Mouse (Mus musculus) kidney, embryonic 15.5 days (tissue): ENCODE results near the gene Gpr84. TPM values are rescaled to one million over a fixed set of nuclear protein-coding genes. Genes with fewer than 3 reads are reported as not detected.
"Not testable (repeated sequence)": the region's sequence is repeated elsewhere in the genome, so short reads cannot be mapped to it uniquely, and the experiment has no call there.

ENCODE experiments used
- ATAC-seq: fragments of 200-750 bp; cut with Nextera tagmentation; replicated peaks from 2 replicates; pipeline ENCODE4 v1.8.0; 2017; ENCODE audit warnings: moderate TSS enrichment; ENCODE audit not compliant: low FRiP score
- H3K27ac ChIP-seq: fragments of 300-500 bp; sonication (generic); 2 replicates; pipeline ENCODE4 v1.5.1; 2015; ENCODE audit warnings: mild to moderate bottlenecking, inconsistent platforms
- H3K27me3 ChIP-seq: fragments of 300-500 bp; sonication (generic); 2 replicates; pipeline ENCODE4 v1.6.1; 2015; ENCODE audit warnings: inconsistent platforms
- H3K36me3 ChIP-seq: fragments of 300-500 bp; sonication (generic); 2 replicates; pipeline ENCODE4 v1.6.1; 2015; ENCODE audit warnings: inconsistent platforms
- H3K4me1 ChIP-seq: fragments of 300-500 bp; sonication (generic); 2 replicates; pipeline ENCODE4 v1.6.1; 2015; ENCODE audit warnings: inconsistent platforms
- H3K4me2 ChIP-seq: fragments of 300-500 bp; sonication (generic); 2 replicates; pipeline ENCODE4 v1.6.1; 2015; ENCODE audit warnings: moderate library complexity, mild to moderate bottlenecking, inconsistent platforms
- H3K4me3 ChIP-seq: fragments of 300-500 bp; sonication (generic); replicated peaks from 2 replicates; pipeline ENCODE4 v1.5.1; 2015; ENCODE audit warnings: mild to moderate bottlenecking, inconsistent platforms
- H3K9ac ChIP-seq: fragments of 300-500 bp; sonication (generic); 2 replicates; pipeline ENCODE4 v1.6.1; 2015; ENCODE audit warnings: mild to moderate bottlenecking, inconsistent platforms
- H3K9me3 ChIP-seq: fragments of 300-500 bp; sonication (generic); replicated peaks from 2 replicates; pipeline ENCODE4 v1.6.1; 2016; ENCODE audit warnings: inconsistent platforms
- WGBS: fragments of 180-500 bp; shearing (Covaris S2); methylation state at CpG from one replicate; pipeline ENCODE4 v1.1.7; 2015; ENCODE audit warnings: mixed read lengths; 5-methylcytosine and 5-hydroxymethylcytosine counted together
- microRNA counts: library from miRNA; unstranded; fragments of <30 nt; microRNA quantifications from one replicate; lab custom pipeline; 2016
- microRNA-seq: library from miRNA; unstranded; fragments of <30 nt; microRNA quantifications from one replicate; pipeline ENCODE4, GENCODE M21; 2016
- polyA plus RNA-seq: library from polyadenylated mRNA; unstranded; fragments of >200 nt; fragmentation: Nextera tagmentation; extraction: Ambion mirVana; gene quantifications from 2 replicates; pipeline ENCODE4 v1.2.1, GENCODE M21; 2015

Gene Gpr84
- polyA plus RNA-seq, 1 experiment from 2014 or later = 0.42 TPM

DNA sequence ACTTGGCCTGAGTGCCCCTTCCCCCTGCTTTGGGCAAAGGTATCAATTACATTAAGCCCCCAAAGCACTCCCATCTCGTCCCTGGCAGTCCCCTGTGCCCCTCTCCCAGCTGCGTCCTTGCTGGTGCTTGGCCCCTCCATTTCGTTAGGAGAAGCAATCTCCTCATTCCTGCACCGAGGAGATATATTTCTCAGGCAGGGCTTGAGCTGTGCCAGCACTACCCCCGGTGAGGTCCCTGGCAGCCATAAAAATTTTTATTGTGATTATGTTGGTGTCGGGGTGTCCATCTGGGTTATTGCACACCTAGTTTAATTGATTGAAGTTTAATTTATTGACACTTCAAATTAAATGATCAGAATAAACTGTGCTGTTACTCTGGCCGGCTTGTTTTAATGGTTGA, 32.5 kb downstream of the Gpr84 start:
- H3K27me3 ChIP-seq = no peaks in the 10 kb centered on the region
- WGBS = 29% methylated on average over 7 of the region's 7 CpGs
- no peak overlapping the region for H3K9ac ChIP-seq
- H3K27ac ChIP-seq = 0 out of 2 replicates have a peak overlapping the region, but pooled peaks have one; percentile 19
- no peak for ATAC-seq
- peaks cover 38% of the 10 kb centered on the region for H3K4me1 ChIP-seq
- 0 out of 2 replicates have a peak, but pooled peaks cover 4% of the 10 kb centered on the region for H3K36me3 ChIP-seq
- no peak overlapping the region for H3K4me3 ChIP-seq
- no peak overlapping the region for H3K4me2 ChIP-seq
- H3K9me3 ChIP-seq = no peaks in the 10 kb centered on the region

DNA sequence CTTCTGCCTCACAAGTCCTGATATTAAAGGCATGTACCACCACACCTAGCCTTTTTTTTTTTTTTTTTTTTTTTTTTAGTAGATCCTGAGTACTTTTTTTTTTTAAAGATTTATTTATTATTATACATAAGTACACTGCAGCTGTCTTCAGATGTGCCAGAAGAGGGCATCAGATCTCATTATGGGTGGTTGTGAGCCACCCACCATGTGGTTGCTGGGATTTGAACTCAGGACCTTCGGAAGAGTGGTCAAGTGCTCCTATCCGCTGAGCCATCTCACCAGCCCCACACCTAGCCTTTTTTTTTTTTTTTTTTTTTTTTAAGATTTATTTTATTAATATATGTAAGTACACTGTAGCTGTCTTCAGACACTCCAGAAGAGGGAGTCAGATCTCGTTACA, 34.5 kb downstream of the Gpr84 start:
- not testable (repeated sequence) for H3K27me3 ChIP-seq, H3K4me2 ChIP-seq, H3K9me3 ChIP-seq, ATAC-seq, H3K4me3 ChIP-seq, H3K9ac ChIP-seq, H3K36me3 ChIP-seq, H3K27ac ChIP-seq
- H3K4me1 ChIP-seq = peaks cover 33% of the 10 kb centered on the region
- WGBS = 84% methylated on average over 3 of the region's 3 CpGs

DNA sequence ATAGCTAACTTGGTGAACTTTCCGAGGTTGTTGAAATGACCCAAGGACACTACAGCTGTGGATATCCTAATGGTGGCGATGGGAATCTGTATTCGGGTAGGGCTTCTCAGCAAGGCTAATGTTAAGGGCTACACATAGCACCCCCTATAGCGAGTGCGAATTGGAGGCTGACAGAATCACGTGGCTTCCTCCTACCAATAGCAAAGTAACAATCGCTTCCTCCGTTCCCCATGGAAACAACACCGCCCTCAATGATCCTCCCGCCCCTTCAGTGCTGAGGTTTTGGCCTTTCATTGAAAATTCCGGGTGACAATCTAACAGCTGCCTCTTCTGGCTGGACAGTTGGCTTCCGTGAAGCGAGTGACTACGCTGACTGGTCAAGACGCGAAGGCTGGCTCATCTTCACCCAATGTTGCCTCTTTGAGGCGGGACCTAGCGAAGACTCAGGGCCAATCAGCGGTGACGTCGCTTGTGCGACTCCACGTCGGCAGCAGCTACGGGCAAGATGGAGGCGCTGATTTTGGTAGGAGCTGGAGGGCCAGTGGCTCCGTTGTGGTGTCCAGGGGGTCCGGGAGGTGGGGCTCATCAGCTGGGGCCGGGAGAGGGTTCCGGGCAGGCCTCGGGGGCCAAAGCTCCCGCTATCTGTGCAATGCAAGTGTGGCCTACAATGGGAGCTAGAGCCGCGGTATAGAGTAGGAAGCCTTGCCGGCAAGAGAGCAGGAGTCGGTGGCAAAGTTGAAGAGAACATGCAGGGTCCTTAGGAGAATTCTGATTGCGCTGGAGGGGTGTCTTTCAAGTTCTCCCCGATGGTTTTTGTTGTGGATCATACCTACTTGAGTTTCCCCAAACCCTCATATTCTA, 37.8 kb downstream of the Gpr84 start, which contains the start of gene Copz1:
Copz1 (plus strand) TSS at position 296 of the 861 bp plus-strand sequence.
- Histone ChIP-seq H3K4me2 (peak within 1 kb of the TSS; percentile 65), H3K4me3 (peak within 1 kb of the TSS; percentile 95), H3K9me3 (no peaks in the 10 kb centered on the region), H3K4me1 (peaks cover 21% of the 10 kb centered on the region), H3K27me3 (no peaks in the 10 kb centered on the region), H3K27ac (peak within 1 kb of the TSS; percentile 78), H3K36me3 (no peaks in the 10 kb centered on the region), H3K9ac (peak within 1 kb of the TSS; percentile 85)
- whole genome bisulfite sequencing = under 1% methylated on average over 38 of the region's 38 CpGs
- ATAC-seq = peak; percentile 99

DNA sequence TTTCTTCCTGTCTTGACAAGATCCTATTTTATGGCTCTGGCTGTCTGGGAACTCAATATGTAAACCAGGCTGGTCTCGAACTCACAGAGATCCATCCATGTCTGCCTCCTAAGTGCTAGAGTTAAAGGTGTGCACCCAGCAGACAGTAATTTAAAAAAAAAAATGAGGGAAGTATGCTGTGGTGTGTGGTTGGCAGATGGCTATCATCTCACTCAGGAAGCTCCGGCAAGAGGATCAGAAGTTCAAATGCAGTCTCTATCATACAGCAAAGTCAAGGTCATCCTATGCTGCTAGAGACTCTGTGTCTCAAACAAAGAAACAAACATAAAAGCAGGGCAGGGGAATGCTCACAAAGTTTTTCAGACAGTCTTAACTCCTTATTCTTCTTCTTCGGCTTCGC, 41.5 kb downstream of the Gpr84 start:
- ATAC-seq = no peak
- no peaks in the 10 kb centered on the region for H3K36me3 ChIP-seq
- H3K9me3 ChIP-seq = no peaks in the 10 kb centered on the region
- no peak overlapping the region for H3K9ac ChIP-seq
- no peaks in the 10 kb centered on the region for H3K27me3 ChIP-seq
- no peak overlapping the region for H3K4me3 ChIP-seq
- peaks cover 9% of the 10 kb centered on the region for H3K4me1 ChIP-seq
- no peak overlapping the region for H3K27ac ChIP-seq
- WGBS = 82% methylated on average over 4 of the region's 4 CpGs
- no peak overlapping the region for H3K4me2 ChIP-seq

DNA sequence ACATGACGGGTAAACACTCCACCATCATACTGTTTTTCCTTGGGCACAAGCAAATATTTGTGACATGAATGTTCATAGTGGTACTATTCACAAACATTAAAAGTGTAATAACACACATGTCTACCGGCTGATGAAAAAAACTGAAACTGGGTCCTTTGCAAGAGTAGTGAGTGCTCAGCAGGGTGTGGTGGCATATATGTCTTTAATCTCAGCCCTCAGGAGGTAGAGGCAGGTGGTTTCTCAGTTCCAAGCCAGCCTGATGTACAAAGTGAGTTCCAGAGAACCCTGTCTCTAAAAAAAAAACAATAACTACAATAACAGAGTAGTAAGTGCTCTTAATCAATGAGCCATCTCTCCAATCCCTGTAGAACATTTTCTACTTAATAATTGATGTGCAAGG, 45.6 kb downstream of the Gpr84 start:
- H3K9me3 ChIP-seq = no peaks in the 10 kb centered on the region
- 86% methylated on average over 2 of the region's 2 CpGs for WGBS
- ATAC-seq = no peak

DNA sequence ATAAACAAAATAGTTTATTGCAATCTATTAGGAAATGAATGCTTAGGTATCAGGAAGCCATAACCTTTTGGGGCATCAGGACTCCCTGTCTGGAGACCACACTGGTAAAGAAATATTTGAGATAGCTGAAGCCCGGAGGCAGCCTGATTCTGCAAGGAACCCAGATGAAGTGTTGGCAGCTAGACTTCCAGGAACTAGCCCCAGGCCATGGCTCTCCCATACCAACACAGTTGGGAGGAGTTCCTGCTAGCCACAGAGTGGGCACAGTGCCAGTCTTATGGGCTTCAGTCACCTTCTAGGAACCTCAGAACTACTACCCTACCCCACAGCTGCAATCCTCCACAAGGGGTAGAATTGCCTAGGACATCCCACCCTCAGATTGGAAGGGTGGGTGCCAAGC, 50.4 kb downstream of the Gpr84 start:
- Histone ChIP-seq H3K36me3 (no peaks in the 10 kb centered on the region), H3K4me3 (no peak overlapping the region), H3K27me3 (no peaks in the 10 kb centered on the region), H3K9me3 (no peaks in the 10 kb centered on the region), H3K9ac (no peak overlapping the region), H3K4me2 (no peak overlapping the region), H3K4me1 (peaks cover 26% of the 10 kb centered on the region), H3K27ac (no peak overlapping the region)
- ATAC-seq = no peak
- 47% methylated on average over 1 of the region's 1 CpGs for WGBS

More for the DNA sequence above, 45.6 kb downstream of the Gpr84 start:
- H3K4me3 ChIP-seq = no peak overlapping the region
- no peaks in the 10 kb centered on the region for H3K36me3 ChIP-seq
- no peak overlapping the region for H3K27ac ChIP-seq
- no peak overlapping the region for H3K4me2 ChIP-seq
- H3K9ac ChIP-seq = no peak overlapping the region
- 0 out of 2 replicates have a peak, but pooled peaks cover 5% of the 10 kb centered on the region for H3K4me1 ChIP-seq
- H3K27me3 ChIP-seq = no peaks in the 10 kb centered on the region

DNA sequence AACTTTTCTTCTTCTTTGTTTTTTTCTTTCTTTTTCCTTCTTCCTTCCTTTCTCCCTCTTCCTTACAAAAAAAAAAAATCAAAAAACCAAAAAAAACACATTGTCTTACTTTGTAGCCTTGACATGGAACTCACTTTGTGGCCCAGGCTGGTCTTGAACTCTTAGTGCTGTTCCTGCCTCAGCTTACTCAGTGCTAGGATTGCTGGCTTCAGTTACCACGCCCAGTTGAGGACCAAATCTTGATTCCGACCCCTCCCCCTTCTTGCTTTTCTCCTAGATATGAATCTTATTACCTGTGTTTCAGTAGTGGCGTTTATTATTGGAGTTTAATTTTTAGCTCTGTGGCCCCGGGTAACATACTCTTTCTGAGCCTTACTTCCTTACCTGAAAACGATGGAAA, 51.2 kb downstream of the Gpr84 start:
- ATAC-seq = no peak
- Histone ChIP-seq H3K9ac (no peak overlapping the region), H3K4me1 (peaks cover 33% of the 10 kb centered on the region), H3K27me3 (no peaks in the 10 kb centered on the region), H3K27ac (no peak overlapping the region), H3K4me3 (no peak overlapping the region), H3K9me3 (no peaks in the 10 kb centered on the region), H3K4me2 (no peak overlapping the region), H3K36me3 (no peaks in the 10 kb centered on the region)
- whole genome bisulfite sequencing = 78% methylated on average over 5 of the region's 5 CpGs

MicroRNAs encoded within 50 kb of the gene (microRNA counts, 519-probe panel; counts per million panel counts)
- 2,854 counts per million, percentile 73 among the panel's probes with 10 or more counts for microRNA mmu-miR-148b (lab: Ali Mortazavi, UCI)

Small RNA genes lying within 50 kb of the gene (microRNA-seq; reads per million reads assigned to microRNA genes)
- gene Mir148b (137 reads per million, percentile 61 among the genes with 10 or more reads in this experiment), gene Mir6963 (0.59 reads per million)

Other genes starting within 250 kb of the Gpr84 start
- gene Smug1, start 143.5 kb downstream of the Gpr84 start, polyA plus RNA-seq = 17.7 and 18.0 TPM in 2 replicates
- gene Cbx5, start 70.8 kb downstream of the Gpr84 start, polyA plus RNA-seq = 124 and 125 TPM in 2 replicates
- gene Hnrnpa1, start 70.2 kb downstream of the Gpr84 start, polyA plus RNA-seq = 1,025 and 1,038 TPM in 2 replicates
- 5.1 and 6.2 TPM in 2 replicates for gene Nfe2, start 52.2 kb downstream of the Gpr84 start, polyA plus RNA-seq
- gene Copz1, start 37.9 kb downstream of the Gpr84 start, polyA plus RNA-seq = 298 and 300 TPM in 2 replicates
- gene Zfp385a, start 29.5 kb upstream of the Gpr84 start, polyA plus RNA-seq = 12.5 and 14.4 TPM in 2 replicates
- 32.8 and 41.3 TPM in 2 replicates for gene Itga5, start 56.2 kb upstream of the Gpr84 start, polyA plus RNA-seq
- gene Gtsf1, start 119.9 kb upstream of the Gpr84 start, polyA plus RNA-seq = not detected in 2 replicates
- gene Gtsf2, start 137.9 kb upstream of the Gpr84 start, polyA plus RNA-seq = not detected in 2 replicates
- 1.7 and 1.9 TPM in 2 replicates for gene Nckap1l, start 143.2 kb upstream of the Gpr84 start, polyA plus RNA-seq
- 4.3 and 4.8 TPM in 2 replicates for gene Pde1b, start 192.4 kb upstream of the Gpr84 start, polyA plus RNA-seq
- 18.9 and 21.5 TPM in 2 replicates for gene Ppp1r1a, start 227.4 kb upstream of the Gpr84 start, polyA plus RNA-seq